Mouse (Mus musculus) kidney, adult 2 months (tissue): Measurements from ENCODE around the gene Scg5. TPM values are rescaled to one million over a fixed set of nuclear protein-coding genes. Genes with fewer than 3 reads are reported as not detected.

ENCODE experiments used
- DNase-seq: peaks from one replicate; pipeline ENCODE4 v3.0.0; 2021
- H3K27ac ChIP-seq: fragments of 200-500 bp; 2 replicates; pipeline ENCODE4 v1.5.1; 2012; ENCODE audit warnings: low read depth, low read length, control low read depth, inconsistent platforms; ENCODE audit not compliant: insufficient read depth
- H3K27me3 ChIP-seq: fragments of 200-500 bp; replicated peaks from 2 replicates; pipeline ENCODE4 v1.6.1; 2012; ENCODE audit warnings: mild to moderate bottlenecking, moderate library complexity, low read length, inconsistent platforms; ENCODE audit not compliant: control insufficient read depth, insufficient read depth
- H3K36me3 ChIP-seq: fragments of 200-500 bp; 2 replicates; pipeline ENCODE4 v1.6.1; 2012; ENCODE audit warnings: mild to moderate bottlenecking, moderate library complexity, low read length, inconsistent platforms; ENCODE audit not compliant: control insufficient read depth, insufficient read depth
- H3K4me1 ChIP-seq: fragments of 200-500 bp; 2 replicates; pipeline ENCODE4 v1.6.1; 2011; ENCODE audit warnings: low read length; ENCODE audit not compliant: control insufficient read depth, insufficient read depth
- H3K4me3 ChIP-seq: fragments of 200-500 bp; 2 replicates; pipeline ENCODE4 v1.5.1; 2011; ENCODE audit warnings: mild to moderate bottlenecking, low read depth, low read length, control low read depth; ENCODE audit not compliant: insufficient read depth
- CTCF ChIP-seq: fragments of 200-500 bp; conservative IDR thresholded peaks from 2 replicates; pipeline ENCODE4 v1.5.1; 2011; ENCODE audit warnings: low read depth, mild to moderate bottlenecking, control low read depth, low read length, moderate library complexity, mixed read lengths; ENCODE audit not compliant: insufficient read depth, insufficient read length
- POLR2A ChIP-seq: fragments of 200-500 bp; IDR thresholded peaks from one replicate; pipeline ENCODE4 v1.6.1; 2011; ENCODE audit warnings: low read depth, low read length, control low read depth
- WGBS: fragments of 180-500 bp; shearing (Covaris S2); methylation state at CpG from one replicate; pipeline ENCODE4 v1.1.7; 2018; 5-methylcytosine and 5-hydroxymethylcytosine counted together
- polyA plus RNA-seq: library from polyadenylated mRNA; depleted of rRNA; stranded (reverse); fragments of >200 nt; gene quantifications from 2 replicates; pipeline ENCODE4 v1.2.3, GENCODE M21; 2012; rRNA removed

The Scg5 gene
- 7.3 and 7.9 TPM in 2 replicates for polyA plus RNA-seq

- no peaks in the 10 kb centered on the region for H3K27me3 ChIP-seq
- H3K36me3 ChIP-seq, result no peaks in the 10 kb centered on the region
- WGBS, result 15% methylated on average over 23 of the region's 23 CpGs
- peak within 1 kb of the TSS; percentile 55 for H3K4me3 ChIP-seq
- TF ChIP-seq POLR2A (no peak), CTCF (no peak)
- peak; percentile 83 for DNase-seq
- no peak within 1 kb of the TSS for H3K27ac ChIP-seq
- H3K4me1 ChIP-seq, result no peaks in the 10 kb centered on the region
Measured at GRCm38 (mm10) chr2:113828943-113829882, at the start of gene Scg5. TSS of gene Scg5 (minus strand) at chr2:113829121.

GRCm38 (mm10) chr2:113870115-113870514 lies 41.2 kb upstream of the Scg5 start:
- no peak for DNase-seq

GRCm38 (mm10) chr2:113868404-113868803 lies 39.5 kb upstream of the Scg5 start:
- Histone ChIP-seq H3K4me1 (no peaks in the 10 kb centered on the region), H3K4me3 (no peak overlapping the region), H3K36me3 (no peaks in the 10 kb centered on the region), H3K27me3 (no peaks in the 10 kb centered on the region), H3K27ac (no peak overlapping the region)
- DNase-seq, result no peak
- 82% methylated on average over 4 of the region's 4 CpGs for WGBS
- TF ChIP-seq POLR2A (no peak), CTCF (no peak)

More at GRCm38 (mm10) chr2:113870115-113870514, 41.2 kb upstream of the Scg5 start:
- no peak overlapping the region for H3K27ac ChIP-seq
- H3K4me3 ChIP-seq, result no peak overlapping the region
- TF ChIP-seq POLR2A, result no peak
- no peak for TF ChIP-seq CTCF
- no peaks in the 10 kb centered on the region for H3K4me1 ChIP-seq
- H3K36me3 ChIP-seq, result no peaks in the 10 kb centered on the region
- no peaks in the 10 kb centered on the region for H3K27me3 ChIP-seq
- 81% methylated on average over 1 of the region's 1 CpGs for WGBS

GRCm38 (mm10) chr2:113866155-113866554 lies 37.2 kb upstream of the Scg5 start:
- Histone ChIP-seq H3K4me1 (no peaks in the 10 kb centered on the region), H3K36me3 (no peaks in the 10 kb centered on the region), H3K27ac (no peak overlapping the region), H3K27me3 (no peaks in the 10 kb centered on the region), H3K4me3 (no peak overlapping the region)
- 19% methylated on average over 2 of the region's 2 CpGs for WGBS
- TF ChIP-seq POLR2A (no peak), CTCF (no peak)
- DNase-seq, result no peak

- Histone ChIP-seq H3K27ac (peak overlapping the region; percentile 98), H3K4me1 (peaks cover 3% of the 10 kb centered on the region; the same call in 1 of the 2 replicates), H3K27me3 (no peaks in the 10 kb centered on the region), H3K4me3 (peak overlapping the region; percentile 61), H3K36me3 (no peaks in the 10 kb centered on the region)
- DNase-seq, result no peak
- TF ChIP-seq POLR2A (no peak), CTCF (no peak)
- under 1% methylated on average over 3 of the region's 3 CpGs for WGBS
Measured at GRCm38 (mm10) chr2:113849141-113849540, 20.2 kb upstream of the Scg5 start.

- Histone ChIP-seq H3K4me3 (peak within 1 kb of the TSS; percentile 61), H3K36me3 (no peaks in the 10 kb centered on the region), H3K27ac (peak within 1 kb of the TSS; percentile 98), H3K4me1 (peaks cover 3% of the 10 kb centered on the region; the same call in 1 of the 2 replicates), H3K27me3 (no peaks in the 10 kb centered on the region)
- TF ChIP-seq CTCF, result no peak
- TF ChIP-seq POLR2A, result no peak
- DNase-seq, result peak; percentile 97
- WGBS, result under 1% methylated on average over 48 of the region's 48 CpGs
Measured at GRCm38 (mm10) chr2:113848245-113849121, 19.6 kb upstream of the Scg5 start, which contains the start of gene Arhgap11a. TSS of gene Arhgap11a (minus strand) at chr2:113848661.
